Mouse (Mus musculus) ZHBTc4 (cell line): ENCODE data around the gene Gstm3.

ENCODE experiments used
- DNase-seq: peaks from one replicate; pipeline ENCODE4 v3.0.0-alpha.2; 2011; ENCODE audit warnings: low read depth, low spot score

The Gstm3 gene

DNA sequence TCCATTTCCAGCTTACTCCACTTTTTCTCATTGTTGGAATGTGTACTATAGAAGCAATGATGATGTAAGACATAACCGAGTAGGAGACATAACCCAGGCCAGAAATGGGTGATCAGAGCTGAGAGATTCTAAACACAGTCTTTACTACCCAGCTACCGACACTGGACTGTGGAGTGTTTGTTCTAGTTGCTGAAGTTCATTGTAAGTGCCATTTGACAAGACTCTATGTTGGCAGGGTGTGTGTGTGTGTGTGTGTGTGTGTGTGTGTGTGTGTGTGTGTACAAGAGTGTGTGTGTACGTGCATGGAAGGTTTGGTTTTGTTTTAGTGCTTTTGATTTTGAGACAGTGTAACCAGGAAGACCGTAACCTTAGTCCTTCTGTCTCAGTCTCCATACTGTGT is 39.4 kb downstream of the Gstm3 start:
- no peak for DNase-seq

- no peak for DNase-seq
Measured at GRCm38 (mm10) chr3:107929243-107929642, 39.8 kb downstream of the Gstm3 start.

- no peak for DNase-seq
Measured at GRCm38 (mm10) chr3:107928691-107929090, 40.4 kb downstream of the Gstm3 start.

DNA sequence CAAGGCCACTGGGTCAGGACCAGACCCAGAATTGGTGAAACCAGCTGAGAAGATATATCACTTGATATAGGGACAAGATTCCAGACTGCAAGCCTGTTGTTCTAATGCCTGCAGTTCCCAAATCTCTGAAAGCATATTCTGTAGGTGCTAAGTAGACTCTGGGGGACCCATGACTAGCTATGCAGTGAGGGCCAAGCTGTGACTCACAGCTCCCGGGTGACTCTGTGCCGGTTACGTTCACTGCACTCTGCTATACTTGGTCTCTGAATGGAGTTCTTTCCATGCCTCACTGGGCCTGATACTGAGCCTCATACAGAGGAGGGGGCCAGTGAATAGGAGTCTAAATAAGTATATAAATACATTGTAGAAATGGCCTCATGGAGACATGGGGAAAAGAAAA is 41.2 kb downstream of the Gstm3 start:
- no peak for DNase-seq

DNA sequence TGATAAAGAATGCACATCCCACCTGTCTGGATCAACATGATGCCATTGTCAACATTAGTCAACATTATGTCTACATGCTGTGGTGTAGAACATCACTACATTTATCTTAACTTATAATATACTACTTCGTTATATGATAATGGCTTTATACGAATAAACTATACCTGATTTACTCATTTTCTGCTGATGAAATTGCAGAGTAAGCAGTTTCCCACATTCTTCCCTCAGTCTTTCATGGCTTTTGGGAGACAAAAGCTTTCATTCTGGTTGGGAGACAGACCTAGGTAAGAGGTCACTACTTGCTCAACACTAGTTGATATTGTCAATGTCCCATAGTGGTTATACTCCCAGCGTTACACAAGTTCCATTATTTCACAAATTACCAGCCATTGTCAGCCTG is 43.7 kb downstream of the Gstm3 start:
- no peak for DNase-seq

DNA sequence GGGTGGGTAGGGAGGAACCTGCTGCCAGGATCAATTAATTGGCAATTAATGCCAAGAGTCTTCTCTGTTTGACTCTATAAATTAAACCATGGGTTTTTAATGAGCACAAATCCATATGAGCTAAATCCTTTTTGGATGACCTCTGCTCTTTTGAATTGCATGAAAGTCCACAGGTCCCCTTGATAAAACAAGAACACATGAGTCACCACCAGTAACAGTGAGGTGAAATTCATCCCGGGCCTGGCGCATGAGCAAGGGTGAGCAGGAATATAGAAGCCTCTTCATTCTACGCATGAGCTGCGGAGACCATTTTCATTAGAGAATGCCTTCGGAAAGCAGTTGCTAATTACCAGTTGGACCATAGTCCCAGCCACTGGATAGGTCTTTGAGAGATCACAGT is 48.7 kb downstream of the Gstm3 start:
- no peak for DNase-seq

DNA sequence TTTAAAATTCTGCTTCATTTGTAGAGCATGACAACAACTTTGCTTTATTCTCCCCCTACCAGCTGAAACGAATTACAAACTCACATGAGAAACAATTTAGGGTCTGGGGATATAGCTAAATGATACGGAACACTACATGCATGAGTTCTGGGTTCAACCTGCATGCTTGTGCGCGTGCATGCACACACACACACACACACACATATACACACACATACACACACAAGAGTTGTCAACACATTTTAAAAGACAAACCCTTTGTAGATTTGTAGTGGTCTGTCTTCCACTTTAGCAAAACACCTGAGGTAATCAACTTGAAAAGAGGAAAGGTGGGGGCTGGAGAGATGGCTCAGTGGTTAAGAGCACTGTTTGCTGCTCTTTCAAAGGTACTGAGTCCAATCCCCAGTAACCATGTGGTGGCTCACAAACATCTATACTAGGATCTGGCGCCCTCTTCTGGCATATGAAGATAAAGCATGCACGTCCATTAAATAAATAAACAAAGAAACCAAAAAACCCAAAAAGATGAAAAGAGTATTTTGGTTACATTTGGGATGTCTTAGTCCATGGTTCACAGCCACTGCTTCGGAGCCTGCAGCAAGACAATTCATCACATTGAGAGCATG is 51.2 kb downstream of the Gstm3 start:
- DNase-seq, result peak; percentile 78

- peak; percentile 61 for DNase-seq
Measured at GRCm38 (mm10) chr3:107917097-107917496, 52.0 kb downstream of the Gstm3 start.

DNA sequence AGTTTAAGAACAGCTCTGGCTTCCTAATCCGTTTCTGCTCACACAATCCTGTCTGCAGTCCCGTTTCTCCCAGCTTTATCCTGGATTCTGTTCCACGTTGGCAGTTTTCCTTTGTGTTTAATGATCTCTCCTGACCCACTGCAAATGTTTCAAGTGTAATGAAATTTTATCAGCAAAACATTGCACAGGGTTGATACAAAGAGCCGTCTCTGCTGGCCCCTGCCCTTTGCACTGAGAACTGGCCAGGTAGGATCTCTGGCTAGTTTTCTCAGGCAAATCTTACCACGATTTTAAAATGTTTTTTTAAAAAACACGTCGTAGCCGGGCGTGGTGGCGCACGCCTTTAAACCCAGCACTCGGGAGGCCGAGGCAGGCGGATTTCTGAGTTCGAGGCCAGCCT is 52.4 kb downstream of the Gstm3 start:
- DNase-seq, result no peak
